Mouse (Mus musculus): ENCODE data around the gene A630076J17Rik.

Gene A630076J17Rik

GRCm38 (mm10) chr3:107230527-107230926 is at the start of gene A630076J17Rik:
TSS of gene A630076J17Rik (plus strand) at chr3:107230614.
- no peak for DNase-seq (ENCODE audit: low read depth, low spot score)

- DNase-seq (ENCODE audit: low read depth, low spot score), result no peak
Measured at GRCm38 (mm10) chr3:107180860-107181259, 49.6 kb upstream of the A630076J17Rik start.

GRCm38 (mm10) chr3:107182756-107183155 is 47.7 kb upstream of the A630076J17Rik start, which contains the start of gene Kcna10:
TSS of gene Kcna10 (plus strand) at chr3:107183056.
- DNase-seq (ENCODE audit: low read depth, low spot score), result no peak

GRCm38 (mm10) chr3:107183178-107183577 is 47.2 kb upstream of the A630076J17Rik start:
- no peak for DNase-seq (ENCODE audit: low read depth, low spot score)

- no peak for DNase-seq (ENCODE audit: low read depth, low spot score)
Measured at GRCm38 (mm10) chr3:107185597-107185996, 44.8 kb upstream of the A630076J17Rik start.

- DNase-seq (ENCODE audit: low read depth, low spot score), result no peak
Measured at GRCm38 (mm10) chr3:107187022-107187421, 43.4 kb upstream of the A630076J17Rik start.

GRCm38 (mm10) chr3:107188226-107188899 is 42.1 kb upstream of the A630076J17Rik start:
- DNase-seq (ENCODE audit: low read depth, low spot score), result no peak

GRCm38 (mm10) chr3:107201310-107202180 is 28.9 kb upstream of the A630076J17Rik start:
- DNase-seq (ENCODE audit: low read depth, low spot score), result peak; percentile 18

- no peak for DNase-seq (ENCODE audit: low read depth, low spot score)
Measured at GRCm38 (mm10) chr3:107204413-107204812, 26.0 kb upstream of the A630076J17Rik start.

GRCm38 (mm10) chr3:107205170-107205569 is 25.2 kb upstream of the A630076J17Rik start:
- DNase-seq (ENCODE audit: low read depth, low spot score), result no peak

GRCm38 (mm10) chr3:107205994-107206393 is 24.4 kb upstream of the A630076J17Rik start:
- no peak for DNase-seq (ENCODE audit: low read depth, low spot score)

- DNase-seq (ENCODE audit: low read depth, low spot score), result no peak
Measured at GRCm38 (mm10) chr3:107206490-107207150, 23.8 kb upstream of the A630076J17Rik start.

GRCm38 (mm10) chr3:107207625-107208253 is 22.7 kb upstream of the A630076J17Rik start:
- DNase-seq (ENCODE audit: low read depth, low spot score), result no peak

- DNase-seq (ENCODE audit: low read depth, low spot score), result no peak
Measured at GRCm38 (mm10) chr3:107214606-107215005, 15.8 kb upstream of the A630076J17Rik start.

- DNase-seq (ENCODE audit: low read depth, low spot score), result no peak
Measured at GRCm38 (mm10) chr3:107216400-107217100, 13.9 kb upstream of the A630076J17Rik start.

GRCm38 (mm10) chr3:107217101-107217480 is 13.3 kb upstream of the A630076J17Rik start:
- no peak for DNase-seq (ENCODE audit: low read depth, low spot score)

GRCm38 (mm10) chr3:107218572-107218971 is 11.8 kb upstream of the A630076J17Rik start:
- no peak for DNase-seq (ENCODE audit: low read depth, low spot score)

- no peak for DNase-seq (ENCODE audit: low read depth, low spot score)
Measured at GRCm38 (mm10) chr3:107221608-107222007, 8.8 kb upstream of the A630076J17Rik start, which contains the start of gene Cym. TSS of gene Cym (minus strand) at chr3:107221732.

- DNase-seq (ENCODE audit: low read depth, low spot score), result no peak
Measured at GRCm38 (mm10) chr3:107223230-107223629, 7.2 kb upstream of the A630076J17Rik start.

GRCm38 (mm10) chr3:107225820-107226219 is 4.6 kb upstream of the A630076J17Rik start:
- DNase-seq (ENCODE audit: low read depth, low spot score), result no peak

GRCm38 (mm10) chr3:107229221-107229620 is 1.2 kb upstream of the A630076J17Rik start:
- no peak for DNase-seq (ENCODE audit: low read depth, low spot score)
